Mouse (Mus musculus) ovary, adult 18-20 months (tissue): ENCODE measurements around the gene Fhit.

ENCODE experiments used
- DNase-seq: peaks from one replicate; pipeline ENCODE4 v3.0.0; 2022; ENCODE audit warnings: low spot score, mixed read lengths

The Fhit gene

GRCm38 (mm10) chr14:10363306-10363705 lies 798.5 kb downstream of the Fhit start:
- no peak for DNase-seq

- no peak for DNase-seq
Observed at GRCm38 (mm10) chr14:10345905-10346304, 815.9 kb downstream of the Fhit start.

- no peak for DNase-seq
Observed at GRCm38 (mm10) chr14:10344064-10344463, 817.8 kb downstream of the Fhit start.

GRCm38 (mm10) chr14:10316764-10317163 lies 845.1 kb downstream of the Fhit start:
- DNase-seq: no peak

- no peak for DNase-seq
Observed at GRCm38 (mm10) chr14:10312190-10312589, 849.6 kb downstream of the Fhit start.

GRCm38 (mm10) chr14:10305286-10305685 lies 856.5 kb downstream of the Fhit start:
- DNase-seq: no peak

- DNase-seq: no peak
Observed at GRCm38 (mm10) chr14:10301497-10301896, 860.3 kb downstream of the Fhit start.

GRCm38 (mm10) chr14:10300914-10301313 lies 860.9 kb downstream of the Fhit start:
- DNase-seq: no peak

- no peak for DNase-seq
Observed at GRCm38 (mm10) chr14:10299030-10299429, 862.8 kb downstream of the Fhit start.

- DNase-seq: no peak
Observed at GRCm38 (mm10) chr14:10289043-10289442, 872.8 kb downstream of the Fhit start.

- DNase-seq: no peak
Observed at GRCm38 (mm10) chr14:10286027-10286426, 875.8 kb downstream of the Fhit start.

- DNase-seq: no peak
Observed at GRCm38 (mm10) chr14:10228708-10229107, 933.1 kb downstream of the Fhit start.

GRCm38 (mm10) chr14:10221847-10222246 lies 940.0 kb downstream of the Fhit start:
- DNase-seq: no peak

- DNase-seq: no peak
Observed at GRCm38 (mm10) chr14:10213216-10213615, 948.6 kb downstream of the Fhit start.

GRCm38 (mm10) chr14:10211184-10211583 lies 950.7 kb downstream of the Fhit start:
- no peak for DNase-seq

- DNase-seq: no peak
Observed at GRCm38 (mm10) chr14:10209007-10209406, 952.8 kb downstream of the Fhit start.

- no peak for DNase-seq
Observed at GRCm38 (mm10) chr14:10205699-10206098, 956.1 kb downstream of the Fhit start.

GRCm38 (mm10) chr14:10205290-10205689 lies 956.5 kb downstream of the Fhit start:
- DNase-seq: no peak

GRCm38 (mm10) chr14:10194130-10194529 lies 967.7 kb downstream of the Fhit start:
- DNase-seq: no peak

- DNase-seq: no peak
Observed at GRCm38 (mm10) chr14:10171761-10172160, 990.1 kb downstream of the Fhit start.

GRCm38 (mm10) chr14:10166641-10167429 lies 995.0 kb downstream of the Fhit start:
- no peak for DNase-seq

GRCm38 (mm10) chr14:10149872-10150271 lies 1012.0 kb downstream of the Fhit start:
- DNase-seq: no peak

- DNase-seq: no peak
Observed at GRCm38 (mm10) chr14:10139311-10139710, 1022.5 kb downstream of the Fhit start.

- DNase-seq: no peak
Observed at GRCm38 (mm10) chr14:10133873-10134272, 1028.0 kb downstream of the Fhit start.
